Mouse (Mus musculus): ENCODE measurements around the gene Syt15. TPM values are rescaled to one million over a fixed set of nuclear protein-coding genes. Genes with fewer than 3 reads are reported as not detected.
A peak's percentile ranks its signal among the peaks of the same experiment; 100 is the strongest.

The Syt15 gene
- polyA plus RNA-seq, 1 experiment from 2014 or later, result 0.36 TPM

GRCm38 (mm10) chr14:34208651-34209050 lies 10.7 kb upstream of the Syt15 start:
- no peak overlapping the region for H3K4me2 ChIP-seq (replicated peaks)
- H3K36me3 ChIP-seq, result no peaks in the 10 kb centered on the region
- no peak for ATAC-seq (ENCODE audit: low FRiP score)
- H3K9ac ChIP-seq, result no peak overlapping the region
- H3K4me3 ChIP-seq, result no peak overlapping the region
- 50% methylated on average over 2 of the region's 2 CpGs for WGBS
- no peaks in the 10 kb centered on the region for H3K9me3 ChIP-seq (replicated peaks)
- H3K4me1 ChIP-seq, result no peaks in the 10 kb centered on the region
- no peak overlapping the region for H3K27ac ChIP-seq
- H3K27me3 ChIP-seq, result no peaks in the 10 kb centered on the region

GRCm38 (mm10) chr14:34209080-34209479 lies 10.3 kb upstream of the Syt15 start:
- no peak overlapping the region for H3K4me2 ChIP-seq (replicated peaks)
- ATAC-seq (ENCODE audit: low FRiP score), result no peak
- no peaks in the 10 kb centered on the region for H3K27me3 ChIP-seq
- H3K9me3 ChIP-seq (replicated peaks), result no peaks in the 10 kb centered on the region
- no peaks in the 10 kb centered on the region for H3K4me1 ChIP-seq
- WGBS, result 62% methylated on average over 4 of the region's 4 CpGs
- H3K27ac ChIP-seq, result no peak overlapping the region
- H3K9ac ChIP-seq, result no peak overlapping the region
- H3K36me3 ChIP-seq, result no peaks in the 10 kb centered on the region
- no peak overlapping the region for H3K4me3 ChIP-seq

GRCm38 (mm10) chr14:34209942-34210341 lies 9.5 kb upstream of the Syt15 start:
- Histone ChIP-seq H3K9me3 (replicated peaks) (no peaks in the 10 kb centered on the region), H3K4me1 (no peaks in the 10 kb centered on the region), H3K4me2 (replicated peaks) (no peak overlapping the region), H3K9ac (no peak overlapping the region), H3K27ac (no peak overlapping the region), H3K36me3 (no peaks in the 10 kb centered on the region), H3K4me3 (no peak overlapping the region), H3K27me3 (no peaks in the 10 kb centered on the region)
- ATAC-seq (ENCODE audit: low FRiP score), result no peak
- WGBS, result 89% methylated on average over 4 of the region's 4 CpGs

- ATAC-seq (ENCODE audit: low FRiP score), result no peak
- no peak overlapping the region for H3K27ac ChIP-seq
- no peak overlapping the region for H3K9ac ChIP-seq
- peaks cover 4% of the 10 kb centered on the region; the same call in 1 of the 2 replicates for H3K4me1 ChIP-seq
- no peak overlapping the region for H3K4me3 ChIP-seq
- 74% methylated on average over 6 of the region's 6 CpGs for WGBS
- H3K27me3 ChIP-seq, result peaks cover 21% of the 10 kb centered on the region
- H3K9me3 ChIP-seq (replicated peaks), result no peaks in the 10 kb centered on the region
- H3K36me3 ChIP-seq, result no peaks in the 10 kb centered on the region
- H3K4me2 ChIP-seq (replicated peaks), result no peak overlapping the region
These were observed 3.8 kb upstream of the Syt15 start for GRCm38 (mm10) chr14:34215451-34216127.

GRCm38 (mm10) chr14:34219786-34220198 lies 397 bp downstream of the Syt15 start:
- Histone ChIP-seq H3K27ac (no peak overlapping the region), H3K4me3 (peak overlapping the region; percentile 19; the same call in 1 of the 2 replicates), H3K4me2 (replicated peaks) (peak overlapping the region; percentile 49), H3K9ac (no peak overlapping the region), H3K27me3 (peaks cover 31% of the 10 kb centered on the region), H3K4me1 (peaks cover 4% of the 10 kb centered on the region; the same call in 1 of the 2 replicates), H3K9me3 (replicated peaks) (no peaks in the 10 kb centered on the region), H3K36me3 (no peaks in the 10 kb centered on the region)
- ATAC-seq (ENCODE audit: low FRiP score), result peak; percentile 19; the same call in 1 of the 2 replicates
- 6% methylated on average over 29 of the region's 29 CpGs for WGBS

GRCm38 (mm10) chr14:34220426-34220825 lies 1.0 kb downstream of the Syt15 start:
- Histone ChIP-seq H3K27me3 (peaks cover 31% of the 10 kb centered on the region), H3K9me3 (replicated peaks) (no peaks in the 10 kb centered on the region), H3K4me1 (peaks cover 4% of the 10 kb centered on the region; the same call in 1 of the 2 replicates), H3K27ac (no peak overlapping the region), H3K4me2 (replicated peaks) (no peak overlapping the region), H3K4me3 (no peak overlapping the region), H3K9ac (no peak overlapping the region), H3K36me3 (no peaks in the 10 kb centered on the region)
- 75% methylated on average over 5 of the region's 5 CpGs for WGBS
- ATAC-seq (ENCODE audit: low FRiP score), result no peak

- Histone ChIP-seq H3K4me2 (replicated peaks) (no peak overlapping the region), H3K27ac (no peak overlapping the region), H3K4me3 (no peak overlapping the region), H3K4me1 (peaks cover 4% of the 10 kb centered on the region; the same call in 1 of the 2 replicates), H3K9ac (no peak overlapping the region), H3K9me3 (replicated peaks) (no peaks in the 10 kb centered on the region), H3K36me3 (no peaks in the 10 kb centered on the region), H3K27me3 (peaks cover 31% of the 10 kb centered on the region)
- no peak for ATAC-seq (ENCODE audit: low FRiP score)
- WGBS, result 77% methylated on average over 5 of the region's 5 CpGs
These were observed 2.2 kb downstream of the Syt15 start for GRCm38 (mm10) chr14:34221416-34222077.

- Histone ChIP-seq H3K27me3 (peaks cover 31% of the 10 kb centered on the region), H3K9me3 (replicated peaks) (no peaks in the 10 kb centered on the region), H3K4me1 (peaks cover 4% of the 10 kb centered on the region; the same call in 1 of the 2 replicates), H3K27ac (no peak overlapping the region), H3K9ac (no peak overlapping the region), H3K4me3 (no peak overlapping the region), H3K36me3 (no peaks in the 10 kb centered on the region), H3K4me2 (replicated peaks) (no peak overlapping the region)
- ATAC-seq (ENCODE audit: low FRiP score), result no peak
- WGBS, result 77% methylated on average over 5 of the region's 5 CpGs
These were observed 4.0 kb downstream of the Syt15 start for GRCm38 (mm10) chr14:34223362-34223898.

GRCm38 (mm10) chr14:34225986-34226385 lies 6.6 kb downstream of the Syt15 start:
- Histone ChIP-seq H3K9ac (no peak overlapping the region), H3K27ac (no peak overlapping the region), H3K36me3 (no peaks in the 10 kb centered on the region), H3K9me3 (replicated peaks) (no peaks in the 10 kb centered on the region), H3K4me1 (no peaks in the 10 kb centered on the region), H3K27me3 (peaks cover 7% of the 10 kb centered on the region; the same call in 1 of the 2 replicates), H3K4me3 (no peak overlapping the region), H3K4me2 (replicated peaks) (no peak overlapping the region)
- no peak for ATAC-seq (ENCODE audit: low FRiP score)
- WGBS, result 89% methylated on average over 9 of the region's 9 CpGs

GRCm38 (mm10) chr14:34226566-34226965 lies 7.2 kb downstream of the Syt15 start:
- ATAC-seq (ENCODE audit: low FRiP score), result no peak
- no peak overlapping the region for H3K27ac ChIP-seq
- H3K4me1 ChIP-seq, result no peaks in the 10 kb centered on the region
- H3K9ac ChIP-seq, result no peak overlapping the region
- WGBS, result 84% methylated on average over 4 of the region's 4 CpGs
- H3K36me3 ChIP-seq, result no peaks in the 10 kb centered on the region
- 0 out of 2 replicates have a peak, but pooled peaks cover under 1% of the 10 kb centered on the region for H3K27me3 ChIP-seq
- no peak overlapping the region for H3K4me2 ChIP-seq (replicated peaks)
- H3K9me3 ChIP-seq (replicated peaks), result no peaks in the 10 kb centered on the region
- H3K4me3 ChIP-seq, result no peak overlapping the region

- Histone ChIP-seq H3K4me3 (no peak overlapping the region), H3K9me3 (replicated peaks) (no peaks in the 10 kb centered on the region), H3K4me1 (no peaks in the 10 kb centered on the region), H3K36me3 (no peaks in the 10 kb centered on the region), H3K9ac (no peak overlapping the region), H3K4me2 (replicated peaks) (no peak overlapping the region), H3K27me3 (no peaks in the 10 kb centered on the region), H3K27ac (no peak overlapping the region)
- ATAC-seq (ENCODE audit: low FRiP score), result no peak
- 84% methylated on average over 12 of the region's 12 CpGs for WGBS
These were observed 8.6 kb downstream of the Syt15 start for GRCm38 (mm10) chr14:34227981-34228380.

GRCm38 (mm10) chr14:34228830-34229506 lies 9.6 kb downstream of the Syt15 start:
- H3K4me3 ChIP-seq, result no peak overlapping the region
- H3K9ac ChIP-seq, result no peak overlapping the region
- no peak for ATAC-seq (ENCODE audit: low FRiP score)
- H3K27ac ChIP-seq, result no peak overlapping the region
- no peak overlapping the region for H3K4me2 ChIP-seq (replicated peaks)
- no peaks in the 10 kb centered on the region for H3K9me3 ChIP-seq (replicated peaks)
- H3K4me1 ChIP-seq, result no peaks in the 10 kb centered on the region
- H3K36me3 ChIP-seq, result no peaks in the 10 kb centered on the region
- no peaks in the 10 kb centered on the region for H3K27me3 ChIP-seq
- 90% methylated on average over 10 of the region's 10 CpGs for WGBS

Data from hindbrain, embryonic 12.5 days (tissue).